Mouse (Mus musculus) cerebellum, adult 2 months (tissue): ENCODE data around the gene Thap4.

Experiments used
- CTCF ChIP-seq: fragments of 200-500 bp; IDR thresholded peaks from 2 replicates; pipeline ENCODE4 v1.5.1; 2011; ENCODE audit warnings: low read depth, mild to moderate bottlenecking, control low read depth, low read length, moderate library complexity, borderline replicate concordance; ENCODE audit not compliant: insufficient read depth
- POLR2A ChIP-seq: fragments of 200-500 bp; IDR thresholded peaks from 2 replicates; pipeline ENCODE4 v1.6.1; 2011; ENCODE audit warnings: low read length, control low read depth, borderline replicate concordance; ENCODE audit not compliant: insufficient read depth

GRCm38 (mm10) chr1:93691786-93692357 is 62.8 kb downstream of the Thap4 start:
- no peak for TF ChIP-seq POLR2A
- TF ChIP-seq CTCF, result no peak
